Mouse (Mus musculus): Measurements from ENCODE around the gene Kif13a.

Kif13a gene

DNA sequence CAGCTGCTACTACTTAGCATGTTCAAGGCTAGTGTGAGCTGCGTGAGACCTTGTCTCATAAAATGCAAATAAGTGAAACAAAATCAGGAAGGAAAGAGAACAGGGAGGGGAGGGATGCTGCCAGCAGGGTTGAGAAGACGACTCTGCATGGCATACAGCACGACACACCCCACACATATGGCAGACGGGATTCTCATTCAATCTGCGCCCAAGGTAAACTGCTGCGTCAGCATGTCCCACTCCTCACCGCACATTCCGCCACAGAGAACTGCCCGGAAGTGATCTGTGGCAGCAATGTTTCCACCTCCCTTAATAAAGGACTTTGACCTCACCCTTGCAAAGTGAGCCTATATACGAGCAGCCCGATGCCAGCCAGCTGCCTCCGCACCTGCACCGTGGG lies 4.0 kb downstream of the Kif13a start:
- DNase-seq (ENCODE audit: low read depth, low spot score) = no peak

DNA sequence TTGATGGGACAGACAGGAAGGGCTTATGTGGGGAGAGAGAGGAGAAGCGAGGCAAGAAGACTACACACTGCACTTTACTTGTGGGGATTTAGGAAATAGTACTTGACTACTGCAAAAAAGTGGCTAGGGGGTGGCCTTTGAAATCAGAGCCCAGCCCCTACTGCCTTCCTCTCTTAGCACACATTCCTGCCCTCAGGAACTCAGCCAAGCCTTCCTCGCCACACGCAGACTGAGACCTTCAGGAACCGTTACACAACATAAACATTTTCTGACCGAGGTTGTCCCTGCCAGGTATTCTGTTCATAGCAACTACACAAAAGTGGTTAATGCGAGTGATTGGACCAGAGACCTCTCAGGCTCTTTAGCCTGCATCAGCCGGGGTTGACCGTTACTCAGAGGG lies 8.1 kb downstream of the Kif13a start:
- no peak for DNase-seq (ENCODE audit: low read depth, low spot score)

DNA sequence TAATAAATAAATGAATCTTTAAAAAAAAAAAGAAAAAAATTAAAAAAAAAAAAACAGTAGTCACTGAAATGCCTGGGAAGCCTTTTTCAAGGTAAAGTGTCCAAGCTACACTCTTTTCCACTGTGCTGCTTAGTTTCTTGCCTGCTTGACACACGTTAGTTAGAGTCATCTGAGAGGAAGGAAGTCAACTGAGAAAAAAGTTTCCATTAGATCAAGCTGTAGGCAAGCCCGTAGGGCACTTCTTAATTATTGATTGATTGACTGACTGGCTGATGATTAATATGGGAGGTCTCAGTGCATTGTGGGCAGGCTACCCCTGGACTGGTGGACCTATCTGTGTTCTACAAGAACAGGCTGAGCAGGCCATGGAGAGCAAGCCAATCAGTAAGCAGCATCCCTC lies 9.9 kb downstream of the Kif13a start:
- no peak for DNase-seq (ENCODE audit: low read depth, low spot score)

DNA sequence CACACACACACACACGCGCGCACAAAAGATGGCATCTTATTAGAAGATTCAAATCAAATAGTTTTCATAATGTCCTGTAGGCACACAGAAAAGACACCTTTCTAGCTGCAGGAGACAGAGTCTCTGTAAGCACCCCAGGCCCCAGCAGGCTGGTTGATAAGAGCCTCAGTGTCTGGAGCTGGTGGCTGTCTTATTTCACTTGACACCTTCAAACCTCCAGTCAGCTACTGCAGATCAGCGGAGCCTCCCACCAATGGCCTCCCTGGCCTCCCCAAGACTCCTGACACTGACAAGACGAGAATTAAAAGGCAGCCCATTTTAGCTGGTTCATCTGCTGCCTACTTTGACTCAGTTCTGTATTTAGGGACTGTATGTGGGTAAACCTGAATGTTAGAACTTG lies 11.2 kb downstream of the Kif13a start:
- no peak for DNase-seq (ENCODE audit: low read depth, low spot score)

DNA sequence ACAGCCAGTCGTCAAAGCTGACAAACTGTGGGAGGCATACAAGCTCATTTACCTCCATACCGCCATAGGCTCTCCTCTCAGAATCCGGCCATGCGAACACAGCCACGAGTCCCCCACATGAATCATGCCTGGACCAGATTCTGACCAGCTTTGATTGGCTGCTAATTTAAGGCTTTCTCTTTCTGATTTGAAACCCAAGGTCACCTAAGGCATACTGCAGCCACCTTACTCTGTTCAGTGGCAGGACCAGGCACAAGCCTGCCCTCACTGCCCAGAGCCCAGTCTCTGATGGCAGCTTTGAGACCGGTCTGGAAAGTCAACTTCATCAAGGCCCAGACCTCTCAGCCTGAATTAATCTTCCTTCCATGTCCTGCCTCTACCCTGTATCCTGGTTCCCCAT lies 17.7 kb downstream of the Kif13a start:
- no peak for DNase-seq (ENCODE audit: low read depth, low spot score)

DNA sequence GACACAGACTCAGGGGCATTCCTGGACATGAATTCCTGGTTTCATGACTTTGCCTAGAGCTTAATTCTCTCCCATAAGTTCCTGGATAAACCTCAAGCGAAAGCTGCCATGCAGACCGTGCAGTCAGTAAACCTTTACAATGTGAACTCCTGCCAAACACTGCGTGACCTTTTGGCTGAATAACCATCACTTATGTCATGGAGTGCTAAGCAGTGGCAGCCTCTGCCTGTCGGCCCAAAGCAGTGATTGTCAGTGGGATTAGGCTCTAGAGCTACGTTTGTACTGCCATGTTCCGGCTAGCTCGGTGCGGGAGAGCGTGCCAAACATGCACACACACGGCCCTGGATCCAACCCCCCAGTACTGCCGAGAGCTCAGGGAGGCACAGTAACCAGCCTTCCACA lies 18.6 kb downstream of the Kif13a start:
- DNase-seq (ENCODE audit: low read depth, low spot score) = no peak

DNA sequence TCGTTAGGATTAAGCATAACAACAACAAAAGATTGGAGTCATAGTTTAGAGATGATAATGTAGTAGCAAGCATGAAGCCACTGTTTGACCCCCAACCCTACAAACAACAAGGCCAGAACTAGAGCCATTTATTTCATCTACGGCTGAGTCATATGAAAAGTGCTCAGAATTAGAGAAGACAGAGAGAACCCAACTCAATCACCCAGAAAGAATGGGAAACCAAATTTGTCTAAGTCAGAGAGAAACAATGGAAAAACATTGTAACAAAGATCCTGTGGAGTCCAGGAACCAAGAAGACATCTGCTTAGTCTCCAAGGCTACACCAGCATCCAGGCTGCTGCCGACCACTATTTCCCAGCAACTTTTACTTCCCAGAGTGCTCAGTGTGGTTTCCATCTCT lies 19.7 kb downstream of the Kif13a start:
- DNase-seq (ENCODE audit: low read depth, low spot score) = no peak

DNA sequence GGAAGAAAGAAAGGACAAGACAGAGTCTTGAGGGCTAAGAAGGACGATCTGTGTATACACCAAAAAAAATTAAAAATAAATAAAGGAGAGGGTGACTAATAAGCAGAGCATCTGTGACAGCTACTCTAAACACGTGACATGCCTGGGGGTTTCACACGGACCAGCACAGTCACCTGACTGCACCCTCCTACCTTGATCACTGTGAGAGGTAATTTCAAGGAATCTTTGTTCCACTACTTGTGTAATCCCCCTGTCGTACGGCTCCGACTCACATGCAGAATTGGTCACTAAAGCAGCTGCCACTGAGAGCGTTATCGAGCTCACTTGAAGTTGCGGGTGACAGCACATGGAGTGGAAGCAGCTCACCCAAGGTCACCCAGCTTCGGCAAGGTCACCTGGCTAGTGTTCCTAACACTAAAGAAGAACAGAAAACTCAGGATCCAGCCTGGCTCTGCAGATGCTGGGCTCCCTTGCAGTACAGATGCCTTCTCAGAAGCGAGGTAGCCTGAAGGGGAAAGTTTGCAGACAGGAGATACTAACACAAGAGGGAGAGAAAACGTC lies 20.6 kb downstream of the Kif13a start:
- DNase-seq (ENCODE audit: low read depth, low spot score) = no peak

DNA sequence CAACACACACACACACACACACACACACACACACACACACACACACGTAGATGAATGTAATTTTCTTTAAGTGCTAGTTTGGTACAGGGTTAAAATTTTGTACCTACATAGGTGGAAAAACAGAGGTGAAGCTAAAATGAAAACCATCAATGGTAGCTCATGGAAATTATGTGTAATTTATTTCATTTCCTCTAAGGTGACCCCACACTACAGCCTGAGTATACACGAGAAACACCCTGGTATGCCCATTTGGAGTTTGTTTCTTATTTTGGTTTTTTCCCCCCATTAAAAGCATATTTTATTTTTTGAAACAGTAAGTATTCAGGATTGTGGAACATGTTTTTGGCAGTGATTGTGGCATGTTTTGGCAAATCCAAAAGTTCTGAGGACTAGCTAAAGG lies 21.3 kb downstream of the Kif13a start:
- no peak for DNase-seq (ENCODE audit: low read depth, low spot score)

DNA sequence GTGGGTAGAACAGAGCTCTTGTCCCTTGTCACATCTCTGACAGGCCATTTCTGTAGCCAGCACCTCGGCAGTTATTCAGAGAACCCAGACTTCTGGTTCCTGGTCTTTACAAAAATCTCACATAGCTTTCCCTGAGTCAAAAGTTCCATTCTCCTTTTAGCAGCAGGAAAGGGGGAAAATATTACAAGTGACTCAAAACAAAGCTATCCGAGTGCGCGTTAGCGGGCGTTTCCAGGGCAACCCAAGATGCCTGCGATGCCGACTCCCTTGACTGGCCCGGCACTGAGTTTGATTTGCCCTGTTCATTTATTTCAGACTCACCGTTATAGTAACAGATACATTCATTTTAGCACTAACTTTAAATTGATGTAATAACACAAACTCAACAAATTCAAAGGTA lies 21.8 kb downstream of the Kif13a start:
- DNase-seq (ENCODE audit: low read depth, low spot score) = no peak

DNA sequence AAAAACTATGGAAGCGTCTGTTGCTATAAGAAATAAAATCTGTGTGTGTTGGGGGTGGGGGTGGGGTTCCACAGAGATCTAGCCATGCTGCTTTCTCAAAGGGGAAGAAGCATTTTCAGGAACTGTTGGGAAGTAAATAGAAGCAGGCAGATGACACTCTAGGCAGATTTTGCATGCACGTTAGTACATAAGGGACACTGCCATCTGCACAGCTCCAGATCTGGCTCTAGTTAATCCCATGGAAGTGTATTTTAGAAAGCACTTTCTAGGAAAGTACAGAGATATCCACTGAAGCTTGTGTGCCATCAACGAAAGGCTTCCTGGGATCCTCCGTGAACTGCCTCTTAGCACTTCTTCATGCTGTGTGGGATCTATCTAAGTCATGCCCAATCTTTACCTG lies 22.6 kb downstream of the Kif13a start:
- no peak for DNase-seq (ENCODE audit: low read depth, low spot score)

DNA sequence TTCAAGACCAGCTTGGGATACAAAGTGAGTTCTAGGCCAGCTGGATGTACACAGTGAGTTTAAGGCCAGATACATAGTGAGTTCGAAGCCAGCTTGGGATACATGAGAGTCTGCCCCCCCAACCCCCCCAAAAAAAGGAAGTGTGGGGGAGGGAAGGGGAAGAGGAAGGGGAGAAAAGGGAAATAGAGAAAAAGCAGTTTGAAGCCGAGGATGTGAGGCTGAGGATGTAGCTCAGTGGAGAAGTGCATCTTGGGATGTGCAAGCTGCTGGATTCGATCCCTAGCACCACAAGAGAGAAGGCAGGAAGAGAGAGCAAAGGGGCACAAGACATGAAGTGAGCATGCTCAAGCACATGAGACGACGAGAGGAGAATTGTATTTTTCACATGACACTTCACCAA lies 23.7 kb downstream of the Kif13a start:
- no peak for DNase-seq (ENCODE audit: low read depth, low spot score)

DNA sequence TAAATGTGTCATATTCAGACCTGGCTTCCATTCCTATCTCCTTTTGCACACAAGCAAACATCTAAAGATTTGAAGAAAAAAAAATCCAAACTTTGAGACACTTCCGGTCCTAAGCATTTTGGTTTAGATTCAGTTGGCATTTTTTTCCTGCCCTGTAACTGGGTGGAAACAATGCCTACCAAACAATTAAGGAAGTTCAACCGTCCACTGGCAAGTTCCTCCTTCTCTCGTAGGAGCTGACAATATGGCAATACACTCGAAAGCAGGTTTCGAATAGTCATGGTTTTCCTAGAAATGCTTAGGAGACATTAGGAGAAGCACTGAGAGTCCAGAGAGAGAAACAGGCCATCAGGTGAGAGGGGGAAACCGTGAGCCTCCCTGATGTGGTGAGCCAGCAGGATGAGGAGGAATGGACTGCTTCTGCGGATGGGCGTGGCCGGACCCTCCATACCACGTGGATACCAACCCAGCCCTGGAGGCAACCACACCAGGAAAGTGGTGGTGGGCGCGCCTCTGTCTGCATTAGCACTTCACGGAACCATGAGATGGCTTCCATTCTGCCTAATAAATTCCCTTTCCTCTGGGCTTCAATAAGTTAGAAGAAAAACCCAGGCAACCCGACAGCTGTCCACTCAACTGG lies 24.6 kb downstream of the Kif13a start:
- no peak for DNase-seq (ENCODE audit: low read depth, low spot score)

DNA sequence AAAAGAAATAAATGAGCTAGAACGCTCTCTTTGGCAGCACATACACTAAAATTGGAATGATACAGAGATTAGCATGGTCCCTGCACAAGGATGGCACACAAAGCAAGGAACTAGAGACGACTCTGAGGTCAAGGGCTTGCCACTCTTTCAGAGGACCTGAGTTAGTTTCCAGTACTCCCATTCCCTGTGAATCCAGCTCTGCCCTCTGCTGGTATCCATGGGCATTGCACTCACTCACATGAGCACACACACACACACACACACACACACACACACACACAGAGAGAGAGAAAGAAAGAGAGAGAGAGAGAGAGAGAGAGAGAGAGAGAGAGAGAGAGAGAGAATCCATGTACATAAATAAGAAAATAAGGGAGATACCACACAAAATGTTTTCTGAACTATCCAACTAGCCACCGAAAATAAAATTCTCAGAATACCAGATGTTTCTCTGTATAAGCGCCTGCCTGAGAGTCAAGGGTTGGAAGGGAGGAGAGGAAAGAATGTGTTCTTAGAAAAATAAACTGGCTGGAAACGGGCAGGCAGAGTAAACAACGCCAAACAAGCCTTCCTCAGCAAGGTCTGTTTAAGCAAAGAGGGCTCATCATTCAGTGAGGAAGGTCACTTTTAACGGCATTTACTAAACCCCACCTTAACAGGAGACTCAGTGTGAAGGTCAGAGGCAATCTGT lies 27.0 kb downstream of the Kif13a start:
- no peak for DNase-seq (ENCODE audit: low read depth, low spot score)

DNA sequence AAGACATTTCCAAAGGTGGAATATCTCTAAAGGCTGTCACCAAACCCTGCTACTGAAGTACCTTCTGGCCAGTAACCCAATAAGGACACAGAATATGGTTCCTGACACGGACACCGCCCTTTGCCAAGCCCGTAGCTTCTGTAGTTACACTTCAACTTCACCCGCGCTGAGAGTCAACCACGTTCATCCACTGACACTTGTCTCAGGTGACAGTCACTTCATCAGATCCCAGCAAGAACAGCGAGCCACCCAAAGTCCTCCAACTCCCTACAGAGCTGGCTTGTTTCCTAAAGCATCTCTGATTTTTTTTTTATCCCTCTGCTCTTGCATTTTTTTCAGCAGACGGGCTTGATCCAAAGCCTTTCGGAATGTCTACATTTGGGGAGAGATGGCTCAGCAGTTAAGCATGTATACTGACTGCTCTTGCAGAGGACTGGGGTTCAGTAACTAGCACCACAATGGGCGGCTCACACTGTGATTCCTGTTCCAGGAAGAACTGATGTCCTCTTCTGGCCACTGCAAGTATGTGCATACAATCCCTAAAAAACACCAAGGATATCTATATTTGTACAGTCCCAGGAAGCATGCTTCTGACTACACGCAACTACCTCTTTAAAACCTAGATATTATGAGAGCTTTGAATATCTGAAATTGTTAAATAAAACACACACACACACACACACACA lies 28.7 kb downstream of the Kif13a start:
- no peak for DNase-seq (ENCODE audit: low read depth, low spot score)

DNA sequence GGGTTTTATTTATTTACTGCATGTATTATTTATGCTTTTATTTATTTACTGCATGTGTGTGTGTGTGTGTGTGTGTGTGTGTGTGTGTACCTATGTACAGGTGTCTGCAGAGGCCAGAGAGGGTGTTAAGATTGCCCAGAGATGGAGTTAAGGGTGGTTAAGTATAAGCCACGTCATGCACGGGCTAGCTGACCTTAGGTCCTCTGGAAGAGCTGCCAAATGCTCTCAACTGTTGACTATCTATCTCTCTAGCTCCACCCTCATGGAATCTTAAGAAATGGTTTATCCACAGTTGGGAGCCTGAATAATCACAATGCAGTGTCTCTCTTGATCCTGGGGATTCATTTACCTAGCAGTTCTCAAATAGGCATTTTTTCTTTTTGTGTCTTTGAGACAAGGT lies 30.8 kb downstream of the Kif13a start:
- DNase-seq (ENCODE audit: low read depth, low spot score) = no peak

DNA sequence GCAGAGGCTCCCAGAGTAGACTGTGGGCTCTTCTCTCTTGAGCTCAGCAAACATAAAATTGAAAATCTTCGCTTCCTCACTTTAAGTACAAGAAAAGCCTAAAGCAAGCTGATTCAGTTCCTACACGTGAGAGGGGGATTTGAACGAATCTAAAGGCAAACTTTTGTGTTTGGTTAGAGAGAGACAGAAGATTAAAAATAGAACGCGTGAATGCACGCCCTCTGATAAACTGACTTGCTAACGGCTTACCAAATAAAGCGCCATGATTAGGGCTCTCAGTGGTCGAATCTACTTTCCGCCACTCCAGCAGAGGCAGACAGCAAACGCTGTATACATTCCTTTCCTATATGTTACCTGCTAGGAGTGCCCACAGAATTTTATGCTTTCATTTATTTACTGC lies 31.3 kb downstream of the Kif13a start:
- no peak for DNase-seq (ENCODE audit: low read depth, low spot score)

DNA sequence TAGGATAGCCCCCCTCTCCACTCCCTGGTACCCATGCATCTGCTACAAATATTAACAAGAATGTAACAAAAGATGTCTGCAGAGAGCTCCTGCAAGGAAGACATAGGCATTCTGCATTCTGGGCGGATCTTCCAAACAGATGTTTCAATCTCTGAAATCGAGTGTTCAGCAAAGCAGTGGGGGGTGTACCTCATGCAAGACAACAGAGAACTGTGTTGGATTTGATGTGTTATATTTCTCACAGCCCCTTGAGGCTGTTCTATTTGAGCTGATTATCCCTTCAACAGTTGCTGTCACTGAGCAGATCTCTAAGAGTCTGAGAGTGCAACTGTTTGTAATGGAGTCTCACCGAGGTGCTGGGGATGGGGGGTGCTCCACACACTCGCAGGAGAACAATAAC lies 37.3 kb downstream of the Kif13a start:
- DNase-seq (ENCODE audit: low read depth, low spot score) = no peak

DNA sequence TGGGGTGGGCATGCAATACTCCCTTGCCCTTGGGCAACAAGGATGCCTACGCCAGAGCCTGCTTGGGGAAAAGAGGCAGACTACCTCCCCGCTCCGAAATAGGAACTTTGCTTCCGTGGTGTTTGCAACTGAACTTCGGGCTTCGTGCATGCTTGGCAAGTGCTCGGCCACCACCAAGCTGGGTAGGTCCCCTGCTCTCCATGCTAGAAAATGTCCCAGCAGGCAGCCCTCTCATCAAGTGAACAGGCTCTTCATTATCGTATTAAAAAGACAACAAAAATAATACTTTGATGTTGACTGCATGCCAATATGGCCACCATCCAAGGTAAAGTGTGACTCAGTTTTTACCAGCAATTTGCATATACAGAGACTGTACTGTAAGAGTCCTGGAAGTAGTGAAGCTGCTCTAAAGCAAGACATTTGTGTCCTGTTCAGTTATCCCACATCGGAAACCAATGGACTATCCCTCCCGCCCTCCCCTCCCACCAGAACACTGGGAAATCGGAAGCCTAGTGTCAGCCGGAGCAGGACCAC lies 41.5 kb downstream of the Kif13a start:
- no peak for DNase-seq (ENCODE audit: low read depth, low spot score)

DNA sequence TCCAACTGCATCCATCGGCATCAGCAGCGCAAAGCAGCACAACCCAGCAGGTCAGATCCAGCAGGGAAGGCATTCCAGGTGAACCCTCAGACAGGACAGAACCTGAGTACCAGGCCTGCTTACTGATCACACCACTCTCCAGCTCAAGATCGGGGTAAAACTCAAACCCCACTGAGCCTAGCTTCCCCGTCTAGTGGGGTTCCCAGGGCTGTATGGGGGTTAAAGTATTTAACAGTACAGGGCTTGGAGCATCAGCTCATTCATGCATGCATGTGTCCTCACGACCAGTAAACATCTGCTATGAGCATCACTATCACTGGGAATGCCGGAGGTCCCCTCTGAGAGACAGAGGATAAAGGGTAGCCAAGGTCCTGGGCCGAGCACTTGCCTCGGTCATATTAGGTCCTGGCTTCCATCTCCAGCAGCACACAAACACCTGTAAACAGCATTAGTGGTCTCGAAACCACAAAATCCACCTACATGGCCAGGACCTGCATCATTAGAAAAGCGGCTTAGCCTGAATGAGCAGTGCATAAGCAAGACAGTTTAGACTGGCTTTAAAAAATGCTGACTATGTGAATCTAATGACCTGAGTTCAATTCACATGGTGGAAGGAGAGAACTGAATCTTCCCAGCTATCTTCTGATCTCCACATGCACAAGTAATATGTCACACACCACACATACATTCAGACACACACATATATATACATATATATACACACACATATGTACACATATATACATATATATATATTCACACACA lies 43.0 kb downstream of the Kif13a start:
- no peak for DNase-seq (ENCODE audit: low read depth, low spot score)

DNA sequence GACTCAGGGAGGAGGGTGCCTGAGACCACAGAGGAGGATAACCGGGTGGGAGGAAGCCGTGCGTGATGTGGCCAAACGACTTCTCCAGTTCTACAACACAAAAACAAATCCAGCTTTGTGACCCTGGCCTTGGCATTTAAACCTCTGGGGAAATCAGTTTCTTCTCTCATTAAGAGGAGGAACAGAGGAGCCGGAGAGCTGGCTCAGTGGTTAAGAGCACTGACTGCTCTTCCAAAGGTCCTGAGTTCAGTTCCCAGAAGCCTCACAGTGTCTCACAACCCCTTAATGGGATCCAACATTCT lies 44.0 kb downstream of the Kif13a start:
- no peak for DNase-seq (ENCODE audit: low read depth, low spot score)

All from WW6 (cell line).